8 mouse cellular contexts compared by ENCODE assay signal in the genomic region with DNA sequence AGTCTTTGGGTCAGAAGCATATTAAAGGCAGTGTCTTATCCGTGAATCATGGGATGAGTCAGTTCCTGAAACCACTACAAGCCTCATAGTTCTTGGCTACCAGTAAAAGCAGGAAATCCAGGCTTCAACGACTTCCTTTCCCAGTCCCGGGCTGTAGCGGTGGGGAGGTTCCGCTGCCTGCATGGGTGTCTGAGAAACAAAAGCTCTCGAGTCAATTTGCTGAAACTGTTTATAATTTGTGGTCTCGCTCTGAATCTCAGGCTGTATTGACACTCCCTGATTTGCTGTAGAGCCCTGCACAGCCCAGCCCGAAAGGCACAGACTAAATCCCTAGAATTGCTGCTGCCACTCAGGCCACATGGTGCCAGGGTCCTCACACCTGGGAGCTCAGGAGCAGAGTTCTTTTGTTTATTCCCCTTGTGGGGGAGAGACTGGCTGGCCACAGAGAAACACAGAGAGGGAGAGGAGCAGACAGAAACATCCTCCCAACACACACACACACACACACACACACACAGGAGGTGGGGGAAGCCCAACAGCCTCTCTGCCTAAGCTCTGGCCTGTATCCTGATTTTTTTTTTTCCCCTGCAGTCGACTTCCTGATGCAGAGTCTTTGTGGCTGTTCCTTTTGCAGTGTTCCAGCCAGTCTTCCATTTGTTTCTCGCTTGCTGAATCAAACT. TPM values are rescaled to one million over a fixed set of nuclear protein-coding genes. Genes with fewer than 3 reads are reported as not detected.
DNase-seq lines count a peak whose midpoint lies in the region; ATAC-seq and TF ChIP-seq lines count a peak whose summit lies in the region.

No protein-coding gene starts in this region.

- TF ChIP-seq CTCF in gastrocnemius, adult 2 months (IDR thresholded peaks at IDR 0.05), result no peak

- intact Hi-C loops in gastrocnemius, adult 2 months (cut with DNase I), result loop anchor here (5.0 kb wide), 1 partner anchor 45 kb away; no protein-coding TSS in a partner anchor

- H3K4me2 ChIP-seq in hindbrain, embryonic 13.5 days, result peak overlapping the region; percentile 32
- H3K4me2 ChIP-seq in neural tube, embryonic 13.5 days, result peak overlapping the region; percentile 17

- peak overlapping the region; percentile 91 for H3K27ac ChIP-seq in gastrocnemius, adult 2 months
- peak overlapping the region; percentile 82 for H3K27ac ChIP-seq in hindbrain, embryonic 13.5 days
- peak overlapping the region; percentile 53 for H3K27ac ChIP-seq in neural tube, embryonic 13.5 days (replicated peaks)

- peak; percentile 91 for DNase-seq in 416B (ENCODE audit: low read depth)
- peak; percentile 72 for DNase-seq in adrenal gland, adult 2 months
- peak; percentile 68 for DNase-seq in gastrocnemius, adult 2 months
- DNase-seq in liver, result peak; percentile 35
- no peak for DNase-seq in cerebellum, adult 9-10 months

- H3K9me3 ChIP-seq in hindbrain, embryonic 13.5 days, result no peaks in the 10 kb centered on the region
- no peaks in the 10 kb centered on the region for H3K9me3 ChIP-seq in neural tube, embryonic 13.5 days

- no peaks in the 10 kb centered on the region for H3K27me3 ChIP-seq in hindbrain, embryonic 13.5 days
- H3K27me3 ChIP-seq in neural tube, embryonic 13.5 days, result no peaks in the 10 kb centered on the region

- ATAC-seq in hindbrain, embryonic 13.5 days (ENCODE audit: low FRiP score), result peak; percentile 58
- ATAC-seq in neural tube, embryonic 13.5 days (ENCODE audit: low read depth), result 0 out of 2 replicates have a peak, but pooled peaks have one; percentile 21
- no peak for ATAC-seq in activated CD4-positive, CD25-positive, alpha-beta regulatory T cell, adult 4 months

- 7% methylated on average over 10 of the region's 10 CpGs for WGBS in hindbrain, embryonic 13.5 days
- WGBS in neural tube, embryonic 13.5 days, result 10% methylated on average over 10 of the region's 10 CpGs

- no peaks in the 10 kb centered on the region for H3K36me3 ChIP-seq in hindbrain, embryonic 13.5 days
- H3K36me3 ChIP-seq in neural tube, embryonic 13.5 days, result no peaks in the 10 kb centered on the region

- peaks cover 64% of the 10 kb centered on the region for H3K4me1 ChIP-seq in hindbrain, embryonic 13.5 days (replicated peaks)
- peaks cover 63% of the 10 kb centered on the region for H3K4me1 ChIP-seq in neural tube, embryonic 13.5 days (replicated peaks)

- H3K9ac ChIP-seq in hindbrain, embryonic 13.5 days, result peak overlapping the region; percentile 53; the same call in 1 of the 2 replicates
- peak overlapping the region; percentile 52 for H3K9ac ChIP-seq in neural tube, embryonic 13.5 days

- peak overlapping the region; percentile 64 for H3K4me3 ChIP-seq in gastrocnemius, adult 2 months
- H3K4me3 ChIP-seq in hindbrain, embryonic 13.5 days, result no peak overlapping the region
- no peak overlapping the region for H3K4me3 ChIP-seq in neural tube, embryonic 13.5 days

RNA-seq across cellular contexts. Expression of a gene that starts 18.2 kb away (rescaled TPM):
- 100 to 1,000 TPM in 1 of 2 experiments, 10 to 100 TPM in 1; 57.7 to 106 TPM for total RNA-seq in adrenal gland, adult 2 months (2021)
- 10.9 and 18.6 TPM in 2 replicates for polyA plus RNA-seq in adrenal gland, adult 2 months (2012; rRNA removed)
- total RNA-seq in gastrocnemius, adult 2 months (2021), result 100 to 1,000 TPM; 189 to 260 TPM
- 20.5 and 21.5 TPM in 2 replicates for polyA plus RNA-seq in hindbrain, embryonic 13.5 days (2015; fragmentation: Nextera tagmentation; extraction: Ambion mirVana)
- polyA plus RNA-seq in neural tube, embryonic 13.5 days (2015; fragmentation: Nextera tagmentation; extraction: Ambion mirVana), result 18.5 and 19.6 TPM in 2 replicates
- polyA plus RNA-seq in activated CD4-positive, CD25-positive, alpha-beta regulatory T cell, adult 4 months (2017; shearing (Covaris generic)), result under 1 TPM in 1 of 2 experiments, not detected in 1; 0.60 TPM
